Mouse (Mus musculus): ENCODE measurements around the gene Asb12.

DNA sequence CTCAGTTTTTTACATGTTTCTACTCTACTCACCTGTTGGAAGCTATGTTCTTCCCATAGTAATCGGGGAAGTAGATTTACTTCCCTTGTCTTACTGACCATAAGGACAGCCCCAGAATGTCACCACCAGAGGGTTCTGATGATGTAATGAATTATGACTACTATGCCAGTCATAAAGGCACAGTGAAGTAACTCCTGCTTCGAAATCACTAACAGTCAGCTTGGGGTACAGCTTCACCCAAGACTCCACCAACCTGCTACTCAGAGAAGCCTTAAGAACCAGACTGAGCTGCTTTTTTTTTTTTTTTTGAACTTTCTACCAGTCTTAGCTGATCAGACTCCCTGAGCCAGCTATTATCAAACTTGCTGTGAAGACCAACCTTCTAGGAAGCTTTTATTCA lies at the start of gene Asb12, which contains the start of gene Pfn5:
- no peak for TF ChIP-seq CTCF (IDR thresholded peaks at IDR 0.05; ENCODE audit: low read depth)
- no peak for TF ChIP-seq EP300 (optimal IDR thresholded peaks at IDR 0.05)
